Mouse (Mus musculus): ENCODE data around the gene Klk4.

Klk4 gene

DNA sequence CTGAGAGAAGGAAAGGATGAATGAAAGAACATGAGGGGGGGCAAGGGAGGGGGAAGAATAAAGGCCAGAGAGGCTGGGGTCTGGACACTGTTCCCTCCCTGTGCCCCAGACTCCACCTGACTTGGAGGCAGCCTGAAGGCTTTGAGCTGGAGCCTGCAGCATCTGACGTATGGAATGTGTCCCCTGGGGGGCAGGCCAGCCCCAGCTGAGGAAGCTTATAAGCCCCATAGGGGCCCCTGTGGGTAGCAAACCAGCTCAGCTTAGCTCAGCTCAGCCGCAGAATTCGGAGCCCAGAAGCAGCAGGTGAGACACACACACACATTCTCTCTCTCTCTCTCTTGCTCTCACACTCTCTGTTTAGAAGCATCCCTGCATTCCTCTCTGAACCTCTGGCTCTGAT lies at the start of gene Klk4:
Klk4 (plus strand) TSS at position 249 of the 400 bp plus-strand sequence.
- DNase-seq (ENCODE audit: extremely low read depth, low read depth, low spot score), result no peak

DNA sequence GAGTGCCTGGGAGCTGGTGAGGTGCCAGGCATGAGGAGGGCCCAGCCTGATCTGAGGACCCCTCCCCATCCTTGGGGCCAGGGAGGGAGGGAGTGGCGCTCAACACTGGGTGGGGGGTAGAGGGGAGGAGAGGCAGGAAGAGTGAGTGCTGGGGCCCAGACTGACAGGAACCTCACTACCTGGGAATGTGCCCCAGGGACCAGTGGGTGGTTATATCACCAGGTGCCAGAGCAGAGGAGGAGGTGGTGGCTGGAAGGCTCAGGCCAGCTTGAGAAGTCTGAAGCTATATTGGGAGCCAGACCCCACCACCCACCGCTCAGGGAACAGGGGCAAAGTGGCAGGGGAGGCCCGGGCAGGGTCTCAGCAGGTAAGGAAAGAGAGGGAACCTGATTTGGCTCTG lies 39.3 kb upstream of the Klk4 start, which contains the start of gene Klk5:
Klk5 (plus strand) TSS at position 271 of the 400 bp plus-strand sequence.
- DNase-seq (ENCODE audit: extremely low read depth, low read depth, low spot score), result no peak

DNA sequence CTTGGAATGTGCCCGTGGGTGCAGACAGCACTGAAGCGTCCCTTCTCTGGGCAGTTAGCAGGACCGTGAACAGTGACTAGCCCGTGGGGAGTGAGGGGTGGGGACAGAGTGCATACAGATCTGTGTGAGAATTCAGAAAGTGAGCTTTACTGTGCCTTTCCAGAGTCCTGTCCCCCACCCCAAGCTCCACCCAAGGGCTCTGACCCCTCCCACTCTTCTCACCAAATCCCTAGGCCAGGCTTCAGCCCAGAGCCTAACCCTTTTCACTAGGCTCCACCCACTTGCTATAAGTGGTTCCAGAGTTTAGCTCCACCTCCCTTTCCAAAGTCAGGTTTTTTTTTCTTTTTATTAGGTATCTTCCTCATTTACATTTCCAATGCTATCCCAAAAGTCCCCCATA lies 37.2 kb upstream of the Klk4 start:
- no peak for DNase-seq (ENCODE audit: extremely low read depth, low read depth, low spot score)

DNA sequence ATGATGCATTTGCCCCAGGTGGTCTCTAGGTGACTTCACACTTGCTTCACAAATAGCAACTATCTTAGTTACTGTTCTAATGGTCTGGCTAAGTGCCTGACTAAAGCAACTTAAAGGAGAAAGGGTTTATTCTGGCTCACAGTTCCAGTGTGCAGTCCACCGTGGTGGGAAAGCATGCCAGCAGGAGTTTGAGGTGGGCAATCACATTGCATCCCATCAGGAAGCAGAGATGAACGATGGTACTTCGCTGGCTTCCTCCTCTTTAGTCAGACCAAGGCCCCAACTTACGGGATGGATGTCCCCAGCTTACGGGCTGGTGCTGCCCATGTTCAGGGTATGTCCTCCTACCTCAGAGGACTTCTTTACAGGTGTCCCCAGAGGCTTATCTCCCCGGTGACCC lies 29.3 kb upstream of the Klk4 start:
- DNase-seq (ENCODE audit: extremely low read depth, low read depth, low spot score), result no peak

DNA sequence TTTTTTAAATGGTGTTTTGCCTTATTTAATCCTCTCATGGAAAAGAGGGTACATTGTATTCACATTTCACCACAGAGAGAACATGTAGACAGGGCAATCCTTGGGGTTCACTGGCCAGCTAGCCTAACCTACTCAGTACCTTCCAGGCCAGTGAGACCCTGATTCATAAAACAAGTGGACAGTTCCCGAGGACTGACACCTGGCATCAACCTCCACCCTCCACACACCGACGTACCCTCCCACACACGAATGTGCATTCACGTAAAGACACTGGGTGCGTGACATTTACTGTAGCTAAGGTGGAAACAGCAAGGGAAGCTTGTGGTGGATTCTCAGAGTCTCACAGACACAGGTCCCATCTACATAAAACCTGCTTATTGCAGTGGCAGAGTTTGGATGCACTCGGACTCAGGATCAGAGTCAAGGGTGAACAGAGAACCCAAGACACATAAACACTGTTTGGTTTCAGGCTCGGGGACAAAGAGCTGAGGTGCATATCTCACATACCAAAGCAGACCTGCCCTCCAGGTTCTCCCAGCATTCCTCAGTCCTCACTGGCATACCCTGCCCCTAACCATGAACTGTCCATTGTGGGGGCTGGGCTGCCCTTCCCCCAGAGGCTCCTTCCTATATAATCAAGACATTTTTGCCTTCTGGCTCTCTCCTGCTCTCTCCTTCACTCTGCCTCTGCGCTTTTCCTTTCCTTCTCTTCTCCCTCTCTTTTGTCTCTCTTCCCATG lies 26.1 kb upstream of the Klk4 start:
- DNase-seq (ENCODE audit: extremely low read depth, low read depth, low spot score), result no peak

DNA sequence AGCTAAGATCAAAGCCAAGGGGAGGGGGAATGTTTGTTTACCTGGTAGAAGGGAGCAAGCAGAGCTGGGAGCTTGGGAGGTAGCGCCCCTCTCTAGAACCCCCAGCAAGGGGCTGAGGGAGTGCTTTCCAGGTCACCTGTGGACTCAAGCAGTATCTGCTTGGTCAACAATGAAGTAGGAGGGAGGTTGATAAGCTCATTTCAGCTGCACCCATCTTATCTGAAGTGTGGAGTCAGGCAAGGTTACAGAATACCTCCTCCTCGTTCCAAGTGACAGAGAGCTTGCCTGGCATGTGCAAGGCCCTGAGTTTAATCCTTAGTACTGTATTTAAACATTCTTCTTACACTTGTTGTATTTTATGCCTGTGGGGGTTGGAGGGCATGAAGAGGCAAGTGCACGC lies 25.3 kb upstream of the Klk4 start:
- DNase-seq (ENCODE audit: extremely low read depth, low read depth, low spot score), result no peak

DNA sequence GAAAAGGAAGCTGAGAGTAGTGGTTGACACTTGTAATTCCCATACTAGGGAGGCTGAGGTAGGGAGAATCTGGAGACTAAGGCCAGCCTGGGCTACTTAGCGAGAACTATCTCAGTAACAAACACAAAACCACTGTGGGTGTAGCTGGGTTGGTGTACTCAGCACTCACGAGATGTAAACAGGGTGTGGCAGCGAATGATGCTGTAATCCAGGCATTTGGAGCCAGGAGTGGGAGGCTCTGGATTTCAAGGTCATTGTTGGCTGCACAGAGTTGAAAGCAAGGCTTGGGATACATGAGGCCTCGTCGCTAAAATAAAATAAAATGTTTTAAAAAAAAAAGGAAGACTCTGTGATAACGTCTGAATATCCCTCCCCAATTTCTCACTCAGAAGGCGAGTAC lies 24.7 kb upstream of the Klk4 start:
- DNase-seq (ENCODE audit: extremely low read depth, low read depth, low spot score), result no peak

DNA sequence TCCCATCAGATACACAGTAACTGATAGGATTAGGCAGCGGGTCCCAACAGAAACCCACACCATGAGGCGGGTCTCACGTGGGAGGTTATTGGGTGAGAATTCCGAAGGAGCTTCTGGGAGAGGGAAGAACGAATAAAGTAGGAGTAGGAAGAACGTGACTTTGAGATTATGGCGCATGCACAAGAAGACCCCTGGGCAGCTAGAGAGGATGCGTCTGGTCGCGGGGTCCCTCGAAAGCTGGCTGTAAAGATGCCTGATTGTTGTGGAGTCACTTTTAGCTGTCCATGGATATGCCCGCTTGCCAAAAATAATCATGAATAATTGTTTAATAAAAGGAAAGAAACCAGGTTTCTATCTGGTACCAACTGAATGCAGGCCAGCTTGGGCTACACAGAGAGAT lies 23.5 kb upstream of the Klk4 start:
- DNase-seq (ENCODE audit: extremely low read depth, low read depth, low spot score), result no peak

DNA sequence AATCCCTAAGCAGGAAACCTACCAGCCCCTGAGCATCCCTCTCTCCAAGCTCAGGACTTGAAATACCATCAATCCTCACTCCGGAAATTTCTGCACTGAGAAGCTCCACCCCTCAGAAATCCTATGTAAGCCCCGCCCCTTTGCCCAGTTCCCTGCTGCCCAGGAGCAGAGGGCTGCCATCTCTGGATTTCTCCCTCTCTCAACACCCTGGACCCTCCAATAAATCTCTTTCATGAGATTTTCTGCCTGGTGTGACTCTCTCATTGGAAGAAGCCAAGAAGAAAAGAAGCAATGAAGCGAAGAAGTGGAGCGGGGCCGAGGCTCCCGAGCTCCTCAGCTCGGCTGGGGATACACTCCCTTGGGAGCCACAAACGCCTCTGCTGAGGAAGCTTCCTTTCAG lies 20.5 kb upstream of the Klk4 start:
- DNase-seq (ENCODE audit: extremely low read depth, low read depth, low spot score), result no peak

DNA sequence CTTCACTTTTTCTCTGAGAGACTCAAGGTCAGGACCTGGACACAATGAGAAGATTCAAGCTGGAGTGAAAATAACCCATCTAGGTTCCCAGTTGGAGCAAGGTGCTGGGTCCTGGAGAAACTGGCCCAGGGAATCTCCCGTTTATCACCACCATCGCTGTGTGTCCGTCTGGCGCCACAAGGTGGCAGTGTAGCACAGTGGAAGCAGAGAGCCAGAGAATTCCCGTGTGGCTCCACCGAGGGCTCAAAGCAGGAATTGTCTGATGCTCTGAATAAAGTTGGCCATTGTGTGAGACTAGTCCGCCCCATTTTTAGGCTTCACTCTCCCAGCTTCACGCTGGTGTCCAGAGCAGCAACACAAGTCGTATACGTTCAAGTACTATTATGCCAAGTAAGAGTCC lies 7.7 kb upstream of the Klk4 start:
- DNase-seq (ENCODE audit: extremely low read depth, low read depth, low spot score), result no peak

DNA sequence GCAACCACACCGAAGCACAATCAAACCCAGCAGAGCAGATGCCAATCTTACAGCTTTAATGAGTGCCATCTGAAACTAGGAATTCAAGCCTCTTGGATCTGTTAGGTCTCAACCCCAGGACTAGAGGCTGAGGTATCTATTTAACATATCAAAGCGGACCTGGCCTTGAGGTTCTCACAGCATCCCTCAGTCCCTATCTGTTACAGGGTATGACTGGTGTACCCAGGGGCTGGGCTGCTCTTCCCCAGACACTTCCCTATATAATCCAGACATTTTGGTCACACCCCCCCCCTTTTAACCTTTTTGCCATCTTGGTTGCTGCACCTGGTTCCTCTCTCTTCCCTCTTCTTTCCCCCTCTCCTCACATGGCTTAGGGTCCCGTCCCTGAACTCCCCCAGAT lies 7.3 kb upstream of the Klk4 start:
- DNase-seq (ENCODE audit: extremely low read depth, low read depth, low spot score), result no peak

DNA sequence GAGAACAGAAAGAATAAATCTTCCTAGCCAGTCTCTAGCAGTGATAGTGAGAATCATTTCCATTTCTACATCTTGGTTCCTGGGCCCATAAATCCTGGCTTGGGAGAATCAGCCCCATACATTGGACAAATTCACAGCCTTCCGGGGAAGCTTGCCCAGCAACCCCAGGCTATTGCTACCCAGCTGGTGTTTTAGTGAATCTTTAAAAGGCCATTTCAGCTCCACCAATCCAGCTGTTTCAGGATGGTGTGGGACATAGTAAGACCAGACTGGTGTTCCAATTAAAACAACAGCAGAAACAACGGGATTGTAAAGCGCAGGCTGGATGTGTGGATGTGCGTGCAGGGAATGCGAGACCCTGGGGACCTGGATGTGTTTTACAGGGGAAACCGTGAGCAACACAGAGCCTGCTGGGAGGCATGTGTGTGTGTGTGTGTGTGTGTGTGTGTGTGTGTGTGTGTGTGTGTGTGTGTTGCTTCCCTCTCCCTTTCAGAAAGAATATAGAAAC lies 6.0 kb upstream of the Klk4 start:
- no peak for DNase-seq (ENCODE audit: extremely low read depth, low read depth, low spot score)

DNA sequence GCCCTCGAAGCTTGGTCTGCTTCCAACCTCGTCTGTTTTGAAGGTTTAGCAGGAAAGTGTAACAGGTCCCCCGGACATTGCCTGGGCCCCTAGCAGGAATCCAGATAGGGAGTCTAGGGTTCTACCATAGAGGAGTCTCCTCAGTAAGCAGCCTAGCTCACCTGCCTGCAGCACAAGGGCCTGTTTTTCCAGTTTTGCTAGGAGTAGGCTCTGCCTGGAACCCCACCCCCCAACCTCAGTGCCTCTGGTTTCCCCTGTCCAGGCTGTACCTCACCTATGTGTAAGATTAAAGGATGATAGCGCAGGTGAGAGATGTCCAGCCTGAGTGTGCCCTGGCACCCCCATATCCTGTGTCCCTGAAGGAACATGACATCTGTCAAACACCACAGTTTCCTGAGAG lies 4.5 kb upstream of the Klk4 start:
- no peak for DNase-seq (ENCODE audit: extremely low read depth, low read depth, low spot score)

DNA sequence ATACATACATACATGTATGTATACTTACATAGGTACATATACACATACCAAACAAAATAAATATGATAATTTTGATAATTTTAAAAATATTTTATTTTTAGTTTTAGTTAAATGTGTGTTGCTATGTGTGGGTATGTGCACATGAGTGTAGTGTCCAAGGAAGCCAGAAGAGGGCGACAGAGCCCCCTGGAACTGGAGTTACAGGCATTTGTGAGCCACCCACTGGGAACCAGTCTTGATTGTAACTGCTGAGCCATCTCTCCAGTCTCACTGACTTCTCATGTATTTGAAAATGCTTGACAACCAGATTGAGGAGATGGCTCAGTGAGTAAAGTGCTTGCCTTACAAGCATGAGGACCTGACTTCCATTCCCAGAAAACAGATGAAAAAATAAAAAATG lies 2.7 kb upstream of the Klk4 start:
- DNase-seq (ENCODE audit: extremely low read depth, low read depth, low spot score), result no peak

DNA sequence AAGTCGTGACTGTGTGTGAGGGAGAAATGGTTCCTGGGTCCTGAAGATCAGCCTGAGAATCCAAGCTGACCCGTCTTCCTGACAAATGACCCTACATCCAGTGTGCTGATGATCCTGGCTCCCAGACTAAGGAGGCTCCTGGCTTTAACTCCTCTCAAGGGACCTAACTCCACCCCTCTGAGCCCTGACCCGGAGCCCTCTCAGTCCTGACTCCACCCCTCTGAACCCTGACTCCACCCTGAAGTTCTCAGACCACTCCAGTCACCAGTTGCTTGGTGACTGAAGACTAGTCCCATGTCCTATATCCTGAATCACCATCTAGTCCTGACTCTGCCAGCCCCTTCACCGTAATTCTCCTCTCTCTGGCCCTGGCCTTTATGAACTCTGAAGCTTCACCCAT lies 1.4 kb downstream of the Klk4 start:
- DNase-seq (ENCODE audit: extremely low read depth, low read depth, low spot score), result no peak

DNA sequence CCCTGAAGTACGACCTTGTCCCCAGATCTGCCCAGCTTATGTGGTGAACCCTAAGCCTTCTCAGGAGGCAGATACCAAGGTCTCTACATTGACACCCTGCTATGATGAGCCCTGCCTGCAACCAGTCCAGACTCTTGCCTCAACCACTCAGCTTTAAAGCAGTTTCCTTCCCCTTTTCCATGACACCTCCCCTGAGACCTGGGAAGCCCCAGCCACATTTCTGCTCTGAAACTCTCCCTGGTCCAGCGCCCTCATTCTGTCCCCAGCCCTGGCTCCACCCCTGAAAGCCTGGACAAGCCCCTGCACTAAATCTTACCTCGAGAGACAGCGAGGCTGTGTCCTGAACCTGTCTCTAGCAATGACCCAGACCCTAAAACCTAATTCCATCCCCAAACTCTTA lies 1.9 kb downstream of the Klk4 start:
- DNase-seq (ENCODE audit: extremely low read depth, low read depth, low spot score), result no peak

DNA sequence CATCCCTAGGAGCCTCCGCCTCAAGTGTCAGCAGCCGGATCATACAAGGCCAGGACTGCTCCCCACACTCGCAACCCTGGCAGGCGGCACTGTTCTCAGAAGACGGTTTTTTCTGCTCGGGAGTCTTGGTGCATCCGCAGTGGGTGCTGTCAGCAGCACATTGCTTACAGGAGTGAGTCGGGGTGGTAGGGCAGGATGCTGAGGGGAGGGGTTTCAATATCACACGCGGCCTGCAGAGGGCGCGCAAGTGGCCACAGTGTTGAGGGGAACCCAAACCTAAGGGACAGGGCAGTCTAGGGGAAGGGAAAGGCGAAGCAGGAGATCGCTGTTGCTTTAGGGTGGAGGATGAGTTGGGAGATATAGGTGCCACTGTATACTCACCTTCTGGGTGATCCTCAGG lies 2.6 kb downstream of the Klk4 start:
- DNase-seq (ENCODE audit: extremely low read depth, low read depth, low spot score), result no peak

DNA sequence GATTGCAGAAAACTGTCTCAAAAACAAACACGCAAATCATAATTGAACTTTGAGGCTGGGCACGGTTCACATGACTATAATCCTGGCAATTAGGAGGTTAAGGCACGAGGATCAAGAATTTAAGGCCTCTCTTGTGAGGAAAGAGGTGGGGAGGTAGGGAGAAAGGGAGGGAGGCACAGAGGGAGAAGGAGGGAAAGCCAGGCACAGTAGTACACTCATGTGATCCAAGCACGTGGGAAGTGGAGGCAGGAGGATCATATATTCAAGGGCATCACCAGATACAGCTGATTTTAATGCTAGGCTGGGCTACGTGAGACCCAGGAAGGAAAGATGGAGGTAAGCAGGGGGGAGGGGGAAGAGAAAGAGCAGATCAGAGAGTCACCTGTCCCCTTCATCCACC lies 10.4 kb downstream of the Klk4 start:
- DNase-seq (ENCODE audit: extremely low read depth, low read depth, low spot score), result no peak

DNA sequence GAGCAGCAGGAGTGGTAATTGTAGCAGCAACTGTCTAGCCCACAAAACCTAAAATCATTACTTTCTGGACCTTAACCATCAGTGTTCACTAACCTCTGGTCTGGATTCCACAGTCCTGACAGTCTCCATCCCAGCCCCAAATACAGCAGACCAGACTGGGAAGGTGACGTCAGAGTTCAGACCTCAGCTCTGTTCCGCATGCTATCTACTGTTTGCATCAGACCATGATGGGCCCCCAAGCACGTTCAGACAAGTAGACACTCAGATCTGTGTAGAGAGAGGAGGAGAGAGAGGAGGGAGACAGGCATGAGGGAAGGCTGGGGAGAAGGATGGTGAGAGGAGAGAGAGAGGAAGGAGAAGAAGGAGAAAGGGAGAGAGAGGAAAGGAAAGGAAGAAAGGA lies 10.8 kb downstream of the Klk4 start:
- DNase-seq (ENCODE audit: extremely low read depth, low read depth, low spot score), result no peak

DNA sequence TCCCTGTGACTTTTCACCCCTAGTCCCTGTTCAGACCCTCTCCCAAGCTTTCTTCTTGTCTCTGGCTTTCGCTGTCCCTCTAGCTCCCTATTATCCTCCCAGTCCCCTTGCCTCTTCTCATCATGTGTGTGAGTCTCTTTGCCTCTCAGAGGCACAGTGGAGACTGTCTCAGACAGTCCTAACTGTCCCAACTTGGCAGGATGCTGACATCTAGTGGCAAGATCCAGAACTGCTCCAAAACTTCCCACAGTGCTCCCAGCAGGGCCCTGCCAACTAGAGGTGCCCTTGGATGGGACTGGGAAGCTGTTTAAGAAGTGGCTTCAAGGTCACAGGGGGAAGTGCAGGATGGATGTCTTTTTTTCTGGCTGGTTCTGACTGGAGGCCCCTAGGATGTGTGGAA lies 13.9 kb downstream of the Klk4 start:
- no peak for DNase-seq (ENCODE audit: extremely low read depth, low read depth, low spot score)

DNA sequence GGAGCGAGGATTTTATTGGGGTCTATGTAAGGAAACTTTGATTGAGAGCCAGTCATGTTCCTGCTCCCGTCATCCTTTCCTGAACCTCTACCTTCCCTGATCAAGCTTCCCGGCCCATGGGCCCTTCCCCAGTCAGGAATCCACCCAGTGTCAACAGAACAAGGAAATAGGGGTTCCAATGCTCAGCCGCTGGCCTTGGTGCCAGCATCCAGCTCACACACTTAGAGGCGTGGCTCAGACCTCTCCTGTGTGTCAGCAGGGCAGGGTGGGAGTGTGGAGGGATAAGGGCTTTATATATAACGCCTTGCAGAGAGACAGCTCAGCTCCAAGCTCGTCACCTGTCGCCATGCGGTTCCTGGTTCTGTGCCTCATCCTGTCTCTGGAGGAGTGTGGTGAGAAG lies 33.9 kb downstream of the Klk4 start:
- DNase-seq (ENCODE audit: extremely low read depth, low read depth, low spot score), result no peak

DNA sequence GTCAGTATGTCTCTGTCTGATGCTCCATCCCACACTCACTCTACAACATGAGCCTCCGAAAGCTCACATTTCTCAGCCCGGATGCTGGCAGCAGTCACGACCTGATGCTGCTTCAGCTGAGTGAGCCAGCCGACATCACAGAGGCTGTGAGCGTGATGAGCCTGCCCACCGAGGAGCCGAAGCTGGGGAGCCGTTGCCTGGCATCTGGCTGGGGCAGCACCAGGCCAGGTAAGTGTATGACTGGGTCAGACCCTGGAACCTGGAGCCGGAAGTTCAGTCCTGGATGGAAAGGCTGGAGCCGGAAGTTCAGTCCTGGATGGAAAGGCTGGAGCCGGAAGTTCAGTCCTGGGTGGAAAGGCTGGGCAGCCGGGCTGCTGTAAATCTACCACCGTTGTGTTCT lies 37.5 kb downstream of the Klk4 start:
- no peak for DNase-seq (ENCODE audit: extremely low read depth, low read depth, low spot score)

DNA sequence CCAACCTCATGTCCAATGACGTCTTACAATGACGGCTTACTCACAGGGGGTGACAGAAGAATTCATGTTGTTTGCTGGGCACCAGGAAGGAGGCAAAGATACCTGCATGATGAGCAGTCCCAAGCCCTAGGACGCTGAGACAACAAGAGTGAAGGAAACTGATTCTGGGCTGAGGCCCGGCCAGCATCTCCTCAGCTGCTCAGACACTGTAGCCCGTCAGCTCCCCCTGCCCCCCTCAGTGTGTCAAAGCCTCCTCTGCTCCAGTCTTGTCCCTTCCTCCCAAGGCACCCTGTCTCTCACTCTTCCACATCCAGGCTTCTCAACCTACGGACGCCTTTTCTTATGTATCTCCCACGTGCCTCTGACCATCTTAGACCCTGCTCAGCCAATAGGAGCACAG lies 37.9 kb downstream of the Klk4 start:
- DNase-seq (ENCODE audit: extremely low read depth, low read depth, low spot score), result no peak
